Mouse (Mus musculus): Measurements from ENCODE around the gene Acsl5.

GRCm38 (mm10) chr19:55207746-55208538 lies 43.8 kb upstream of the Acsl5 start:
- TF ChIP-seq MAFK (IDR thresholded peaks at IDR 0.05; ENCODE audit: insufficient read depth, low read depth, low read length) (no peak), ZC3H11A (IDR thresholded peaks at IDR 0.05; ENCODE audit: borderline replicate concordance, low read depth, low read length) (no peak), ZNF384 (IDR thresholded peaks at IDR 0.05; ENCODE audit: low read depth, low read length) (no peak), CHD2 (IDR thresholded peaks at IDR 0.05; ENCODE audit: low read depth, low read length) (no peak)
